Mouse (Mus musculus) brain, embryonic 18.5 days (tissue): ENCODE measurements around the gene Gm21411.
"Not testable (repeated sequence)": the region's sequence is repeated elsewhere in the genome, so short reads cannot be mapped to it uniquely, and the experiment has no call there.

Source experiments
- DNase-seq: peaks from one replicate; pipeline ENCODE4 v3.0.0-alpha.2; 2012; ENCODE audit warnings: low read depth, low spot score

Gene Gm21411

DNA sequence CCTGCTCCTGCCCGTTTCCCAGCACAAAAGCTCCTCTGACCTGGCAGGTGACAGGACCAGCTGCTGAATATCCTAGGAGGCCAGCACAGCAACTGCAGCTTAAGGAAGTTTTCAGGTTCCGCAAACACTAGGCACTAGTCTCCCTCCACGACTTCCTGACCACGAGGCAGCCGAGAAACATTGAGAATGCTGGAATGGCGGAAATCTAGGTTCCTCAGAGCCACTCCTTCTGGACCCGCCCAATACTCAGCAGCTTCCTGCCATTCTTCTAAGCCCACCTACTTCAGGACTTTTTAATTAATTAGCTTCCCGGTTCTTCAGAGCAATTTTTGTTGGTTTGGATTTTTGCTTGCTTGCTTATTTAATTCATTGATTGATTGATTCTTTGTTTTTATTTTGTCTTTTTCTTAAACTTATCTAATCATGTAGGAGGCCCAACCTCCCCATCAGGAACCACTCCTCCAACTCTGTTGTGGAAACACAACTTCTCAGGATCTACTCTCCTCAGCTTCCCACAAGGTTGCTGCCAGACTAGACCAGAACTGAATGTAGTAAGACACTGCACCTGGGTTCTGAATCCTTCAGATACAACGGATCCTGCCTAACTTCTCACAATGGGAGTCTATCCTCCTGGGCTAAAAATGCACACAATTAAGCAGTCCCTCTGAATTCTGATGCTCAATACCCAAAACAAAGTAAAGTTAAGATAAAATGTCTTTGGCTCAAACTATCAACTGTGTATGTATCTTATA is at the start of gene Gm21411:
Gene Gm21411, minus strand, starts transcription at position 205 of the 752 bp plus-strand sequence.
- not testable (repeated sequence) for DNase-seq

- DNase-seq = not testable (repeated sequence)
Measured at GRCm38 (mm10) chr4:146941691-146942090, 32.3 kb upstream of the Gm21411 start.

GRCm38 (mm10) chr4:146932311-146933082 is 23.1 kb upstream of the Gm21411 start:
- DNase-seq = no peak

DNA sequence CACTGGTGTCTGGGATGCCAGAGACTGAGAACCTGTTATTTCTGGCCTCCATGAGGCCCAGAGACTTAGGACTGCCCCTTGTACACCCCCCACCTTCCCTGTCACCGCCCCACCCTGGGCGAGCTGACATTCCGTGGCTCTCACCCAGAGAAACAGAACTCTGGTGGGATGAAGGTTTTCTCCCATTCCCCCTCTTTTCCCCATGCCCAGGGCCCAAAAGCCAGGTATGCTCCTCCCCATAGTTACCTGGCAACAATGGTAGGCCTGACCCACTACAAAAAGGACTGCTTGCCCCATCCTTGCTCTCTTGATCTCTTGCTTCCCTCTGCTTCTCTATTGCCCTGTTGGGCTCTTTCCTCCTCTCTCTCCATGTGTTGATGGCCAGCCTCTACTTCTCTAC is 5.8 kb upstream of the Gm21411 start:
- no peak for DNase-seq

- not testable (repeated sequence) for DNase-seq
Measured at GRCm38 (mm10) chr4:146908131-146908530, 1.3 kb downstream of the Gm21411 start.

DNA sequence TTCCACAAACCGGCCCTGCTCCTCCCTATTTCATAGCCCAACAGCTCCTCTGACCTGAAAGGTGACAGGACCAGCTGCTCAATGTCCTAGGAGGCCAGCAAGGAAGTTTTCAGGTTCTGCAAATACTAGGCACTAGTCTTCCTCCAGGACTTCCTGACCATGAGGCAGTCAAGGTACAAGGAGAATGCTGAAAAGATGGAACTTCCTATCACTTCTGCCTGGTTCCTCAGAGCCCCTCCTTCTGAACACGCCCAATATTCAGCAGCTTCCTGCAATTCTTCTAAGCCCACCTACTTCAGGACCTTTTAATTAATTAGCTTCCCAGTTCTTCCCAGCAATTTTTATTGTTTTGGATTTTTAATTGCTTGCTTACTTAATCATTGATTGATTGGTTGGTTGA is 4.6 kb downstream of the Gm21411 start:
- not testable (repeated sequence) for DNase-seq

GRCm38 (mm10) chr4:146903126-146903525 is 6.3 kb downstream of the Gm21411 start:
- not testable (repeated sequence) for DNase-seq
